Mouse (Mus musculus) E14TG2a.4 (cell line): ENCODE data around the gene Rac3.

ENCODE experiments used
- H3K27me3 ChIP-seq: 2 replicates; pipeline ENCODE4 v1.6.1; 2014; ENCODE audit warnings: low read length, control low read depth; ENCODE audit not compliant: insufficient read depth
- H3K36me3 ChIP-seq: 2 replicates; pipeline ENCODE4 v1.6.1; 2014; ENCODE audit warnings: low read length, control low read depth; ENCODE audit not compliant: insufficient read depth
- H3K4me1 ChIP-seq: replicated peaks from 2 replicates; pipeline ENCODE4 v1.6.1; 2014; ENCODE audit warnings: low read depth, low read length, control low read depth
- H3K4me3 ChIP-seq: replicated peaks from 2 replicates; pipeline ENCODE4 v1.5.1; 2014; ENCODE audit warnings: mild to moderate bottlenecking, low read length
- H3K9me3 ChIP-seq: 2 replicates; pipeline ENCODE4 v1.6.1; 2014; ENCODE audit warnings: low read length, control low read depth
- CTCF ChIP-seq: conservative IDR thresholded peaks from 2 replicates; pipeline ENCODE4 v1.5.1; 2014; ENCODE audit warnings: low read length
- NANOG ChIP-seq: IDR thresholded peaks from 2 replicates; pipeline ENCODE4 v1.6.1; 2014; ENCODE audit warnings: borderline replicate concordance, low read length, mixed read lengths
- POU5F1 ChIP-seq: IDR thresholded peaks from 2 replicates; pipeline ENCODE4 v1.6.1; 2014; ENCODE audit warnings: low read length, borderline replicate concordance

Gene Rac3

GRCm38 (mm10) chr11:120696568-120696967, 24.7 kb upstream of the Rac3 start:
- Histone ChIP-seq H3K4me1 (peaks cover 87% of the 10 kb centered on the region), H3K36me3 (peaks cover 98% of the 10 kb centered on the region), H3K9me3 (no peaks in the 10 kb centered on the region), H3K27me3 (no peaks in the 10 kb centered on the region), H3K4me3 (no peak overlapping the region)
- TF ChIP-seq POU5F1 (no peak), NANOG (no peak), CTCF (peak; percentile 89)

GRCm38 (mm10) chr11:120697741-120698140, 23.5 kb upstream of the Rac3 start:
- Histone ChIP-seq H3K36me3 (peaks cover 98% of the 10 kb centered on the region), H3K4me1 (peaks cover 83% of the 10 kb centered on the region), H3K4me3 (no peak overlapping the region), H3K27me3 (no peaks in the 10 kb centered on the region), H3K9me3 (no peaks in the 10 kb centered on the region)
- no peak for TF ChIP-seq CTCF
- TF ChIP-seq NANOG = no peak
- no peak for TF ChIP-seq POU5F1

- H3K4me1 ChIP-seq = peaks cover 83% of the 10 kb centered on the region
- H3K27me3 ChIP-seq = no peaks in the 10 kb centered on the region
- peaks cover 89% of the 10 kb centered on the region for H3K36me3 ChIP-seq
- no peaks in the 10 kb centered on the region for H3K9me3 ChIP-seq
- H3K4me3 ChIP-seq = peak overlapping the region; percentile 55
- TF ChIP-seq CTCF = no peak
- TF ChIP-seq NANOG = no peak
- TF ChIP-seq POU5F1 = no peak
Observed at GRCm38 (mm10) chr11:120703696-120704454, 17.4 kb upstream of the Rac3 start.

- H3K9me3 ChIP-seq = no peaks in the 10 kb centered on the region
- TF ChIP-seq NANOG (no peak), POU5F1 (no peak)
- H3K4me3 ChIP-seq = peak overlapping the region; percentile 55
- H3K36me3 ChIP-seq = peaks cover 89% of the 10 kb centered on the region
- peaks cover 87% of the 10 kb centered on the region for H3K4me1 ChIP-seq
- no peaks in the 10 kb centered on the region for H3K27me3 ChIP-seq
Observed at GRCm38 (mm10) chr11:120704486-120705325, 16.6 kb upstream of the Rac3 start.

- Histone ChIP-seq H3K9me3 (no peaks in the 10 kb centered on the region), H3K4me1 (peaks cover 91% of the 10 kb centered on the region), H3K36me3 (peaks cover 89% of the 10 kb centered on the region), H3K4me3 (peak overlapping the region; percentile 39; the same call in 1 of the 2 replicates), H3K27me3 (no peaks in the 10 kb centered on the region)
- TF ChIP-seq CTCF (no peak), NANOG (no peak), POU5F1 (no peak)
Observed at GRCm38 (mm10) chr11:120706120-120706519, 15.2 kb upstream of the Rac3 start.

GRCm38 (mm10) chr11:120707225-120707624, 14.0 kb upstream of the Rac3 start:
- H3K4me3 ChIP-seq = no peak overlapping the region
- peaks cover 94% of the 10 kb centered on the region for H3K4me1 ChIP-seq
- no peaks in the 10 kb centered on the region for H3K9me3 ChIP-seq
- no peak for TF ChIP-seq NANOG
- TF ChIP-seq CTCF = no peak
- no peak for TF ChIP-seq POU5F1
- H3K27me3 ChIP-seq = no peaks in the 10 kb centered on the region
- peaks cover 89% of the 10 kb centered on the region for H3K36me3 ChIP-seq

- Histone ChIP-seq H3K4me1 (peaks cover 95% of the 10 kb centered on the region), H3K36me3 (peaks cover 85% of the 10 kb centered on the region), H3K4me3 (peak overlapping the region; percentile 41; the same call in 1 of the 2 replicates), H3K27me3 (no peaks in the 10 kb centered on the region), H3K9me3 (no peaks in the 10 kb centered on the region)
- TF ChIP-seq CTCF (no peak), NANOG (no peak), POU5F1 (no peak)
Observed at GRCm38 (mm10) chr11:120707969-120708368, 13.3 kb upstream of the Rac3 start.

GRCm38 (mm10) chr11:120709551-120709950, 11.7 kb upstream of the Rac3 start:
- Histone ChIP-seq H3K27me3 (peaks cover 3% of the 10 kb centered on the region; the same call in 1 of the 2 replicates), H3K9me3 (no peaks in the 10 kb centered on the region), H3K36me3 (peaks cover 73% of the 10 kb centered on the region), H3K4me1 (peaks cover 89% of the 10 kb centered on the region), H3K4me3 (no peak overlapping the region)
- no peak for TF ChIP-seq POU5F1
- no peak for TF ChIP-seq CTCF
- TF ChIP-seq NANOG = no peak
